Mouse (Mus musculus) heart, embryonic 13.5 days (tissue): Measurements from ENCODE around the gene Ntf5. TPM values are rescaled to one million over a fixed set of nuclear protein-coding genes. Genes with fewer than 3 reads are reported as not detected.
A peak's percentile ranks its signal among the peaks of the same experiment; 100 is the strongest.
"Not testable (repeated sequence)": the region's sequence is repeated elsewhere in the genome, so short reads cannot be mapped to it uniquely, and the experiment has no call there.

ENCODE experiments used
- ATAC-seq: fragments of 200-750 bp; cut with Nextera tagmentation; 2 replicates; pipeline ENCODE4 v1.8.0; 2017; ENCODE audit warnings: moderate TSS enrichment; ENCODE audit not compliant: insufficient number of reproducible peaks, low FRiP score, low TSS enrichment; ENCODE audit errors: extremely low read depth
- H3K27ac ChIP-seq: fragments of 300-500 bp; sonication (generic); replicated peaks from 2 replicates; pipeline ENCODE4 v1.5.1; 2015; ENCODE audit warnings: moderate library complexity, mild to moderate bottlenecking, inconsistent platforms
- H3K27me3 ChIP-seq: fragments of 300-500 bp; sonication (generic); replicated peaks from 2 replicates; pipeline ENCODE4 v1.6.1; 2015; ENCODE audit warnings: mild to moderate bottlenecking, inconsistent platforms
- H3K36me3 ChIP-seq: fragments of 300-500 bp; sonication (generic); 2 replicates; pipeline ENCODE4 v1.6.1; 2015; ENCODE audit warnings: mild to moderate bottlenecking, inconsistent platforms
- H3K4me1 ChIP-seq: fragments of 300-500 bp; sonication (generic); 2 replicates; pipeline ENCODE4 v1.6.1; 2015; ENCODE audit warnings: inconsistent platforms
- H3K4me2 ChIP-seq: fragments of 300-500 bp; sonication (generic); 2 replicates; pipeline ENCODE4 v1.6.1; 2015; ENCODE audit warnings: inconsistent platforms, mild to moderate bottlenecking, moderate library complexity
- H3K4me3 ChIP-seq: fragments of 300-500 bp; sonication (generic); 2 replicates; pipeline ENCODE4 v1.5.1; 2015; ENCODE audit warnings: moderate library complexity, mild to moderate bottlenecking, inconsistent platforms
- H3K9ac ChIP-seq: fragments of 300-500 bp; sonication (generic); 2 replicates; pipeline ENCODE4 v1.6.1; 2015; ENCODE audit warnings: inconsistent platforms, mild to moderate bottlenecking, moderate library complexity
- H3K9me3 ChIP-seq: fragments of 300-500 bp; sonication (generic); 2 replicates; pipeline ENCODE4 v1.6.1; 2016; ENCODE audit warnings: inconsistent platforms
- WGBS: fragments of 180-500 bp; shearing (Covaris S2); methylation state at CpG from one replicate; pipeline ENCODE4 v1.1.7; 2015; ENCODE audit warnings: mixed read lengths; 5-methylcytosine and 5-hydroxymethylcytosine counted together
- polyA plus RNA-seq: library from polyadenylated mRNA; unstranded; fragments of >200 nt; fragmentation: Nextera tagmentation; extraction: Ambion mirVana; gene quantifications from 2 replicates; pipeline ENCODE4 v1.2.1, GENCODE M21; 2015

The Ntf5 gene
- polyA plus RNA-seq, 1 experiment from 2014 or later: 1.8 TPM

DNA sequence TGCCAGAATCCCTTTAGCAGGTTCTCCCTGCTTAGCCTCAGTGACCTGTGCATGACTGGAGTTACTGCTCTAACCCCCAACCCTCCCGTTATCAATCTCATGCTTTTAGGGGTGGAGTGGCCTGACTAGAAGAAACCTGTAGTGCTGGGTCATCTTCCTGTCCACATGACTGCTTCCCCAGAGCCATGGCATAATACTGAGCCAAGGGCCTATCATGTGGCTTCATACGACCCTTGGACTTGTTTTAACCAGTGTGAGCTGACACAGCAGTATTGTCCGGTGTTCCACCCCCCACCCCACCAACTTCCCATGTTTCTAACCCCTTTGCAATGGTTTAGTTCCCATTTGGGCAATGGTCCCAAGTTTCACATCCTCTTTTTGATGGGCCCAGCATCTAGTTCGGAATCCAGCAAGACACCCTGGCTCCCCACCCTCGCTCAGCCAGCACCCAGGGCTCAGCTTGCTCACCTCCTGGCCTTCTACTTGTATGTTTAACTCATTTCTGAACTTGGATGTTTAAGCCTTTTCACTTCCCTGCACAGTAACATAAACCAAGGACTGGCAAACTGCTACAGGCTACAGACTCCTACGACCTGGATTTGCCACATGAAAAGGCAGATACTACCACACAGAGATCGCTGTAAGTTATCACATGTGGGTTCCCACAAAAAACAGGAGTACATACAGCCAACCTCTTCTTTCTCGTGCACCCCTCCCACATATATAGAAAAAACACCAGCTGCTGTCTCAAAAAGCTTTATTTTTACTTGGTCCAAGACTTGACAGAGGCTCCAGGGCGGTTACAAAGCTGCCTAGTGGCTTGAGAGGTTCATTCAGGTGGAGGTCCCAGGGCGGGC is 43.9 kb downstream of the Ntf5 start:
- Histone ChIP-seq H3K27ac (peak overlapping the region; percentile 96), H3K4me1 (peaks cover 47% of the 10 kb centered on the region), H3K27me3 (no peaks in the 10 kb centered on the region), H3K36me3 (peaks cover 71% of the 10 kb centered on the region), H3K4me2 (peak overlapping the region; percentile 94), H3K9me3 (no peaks in the 10 kb centered on the region), H3K9ac (peak overlapping the region; percentile 97), H3K4me3 (peak overlapping the region; percentile 93)
- ATAC-seq: no peak
- 51% methylated on average over 10 of the region's 10 CpGs for WGBS

DNA sequence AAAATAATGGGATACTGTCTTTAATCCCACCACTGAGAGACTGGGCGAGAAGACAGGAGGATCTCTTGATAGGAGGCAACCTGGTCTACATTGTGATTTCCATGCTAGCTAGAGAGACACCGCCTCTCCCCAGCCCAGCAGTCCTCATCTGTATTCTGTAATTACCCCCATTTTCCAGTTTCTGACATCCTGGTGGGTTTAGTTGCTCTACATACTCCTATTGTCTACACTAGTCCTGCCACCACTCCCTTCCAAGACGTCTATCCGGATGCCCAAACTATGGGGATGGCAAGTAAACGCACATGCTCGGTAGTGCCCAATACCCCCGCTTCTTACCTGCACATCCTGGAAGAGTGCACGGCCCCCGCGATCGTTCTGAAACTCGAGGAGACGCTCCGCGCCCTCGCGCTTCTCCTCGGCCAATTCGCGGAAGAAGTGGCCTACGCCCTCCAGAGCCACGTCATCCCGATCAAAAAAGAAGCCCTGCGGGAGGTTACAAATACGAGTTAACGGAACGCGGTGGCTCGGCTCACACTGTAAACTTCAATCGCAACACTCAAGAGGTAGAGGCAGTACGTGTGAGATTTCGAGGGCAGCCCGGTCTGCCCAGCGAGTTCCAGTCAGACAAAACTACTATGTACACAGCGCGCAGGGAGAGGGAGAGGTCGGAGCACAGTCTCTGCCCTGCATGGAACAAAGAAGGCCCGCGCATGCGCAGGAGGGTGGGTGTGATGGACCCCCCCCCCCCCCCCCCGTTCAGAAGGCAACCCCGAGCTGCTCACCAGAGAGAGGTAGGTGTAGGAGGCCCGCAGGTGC is 45.5 kb downstream of the Ntf5 start:
- Histone ChIP-seq H3K4me3 (peak overlapping the region; percentile 93), H3K27me3 (no peaks in the 10 kb centered on the region), H3K9ac (peak overlapping the region; percentile 97), H3K36me3 (peaks cover 71% of the 10 kb centered on the region), H3K27ac (peak overlapping the region; percentile 96), H3K9me3 (no peaks in the 10 kb centered on the region), H3K4me1 (peaks cover 47% of the 10 kb centered on the region), H3K4me2 (peak overlapping the region; percentile 94)
- ATAC-seq: peak; percentile 21; the same call in 1 of the 2 replicates
- WGBS: under 1% methylated on average over 43 of the region's 43 CpGs

DNA sequence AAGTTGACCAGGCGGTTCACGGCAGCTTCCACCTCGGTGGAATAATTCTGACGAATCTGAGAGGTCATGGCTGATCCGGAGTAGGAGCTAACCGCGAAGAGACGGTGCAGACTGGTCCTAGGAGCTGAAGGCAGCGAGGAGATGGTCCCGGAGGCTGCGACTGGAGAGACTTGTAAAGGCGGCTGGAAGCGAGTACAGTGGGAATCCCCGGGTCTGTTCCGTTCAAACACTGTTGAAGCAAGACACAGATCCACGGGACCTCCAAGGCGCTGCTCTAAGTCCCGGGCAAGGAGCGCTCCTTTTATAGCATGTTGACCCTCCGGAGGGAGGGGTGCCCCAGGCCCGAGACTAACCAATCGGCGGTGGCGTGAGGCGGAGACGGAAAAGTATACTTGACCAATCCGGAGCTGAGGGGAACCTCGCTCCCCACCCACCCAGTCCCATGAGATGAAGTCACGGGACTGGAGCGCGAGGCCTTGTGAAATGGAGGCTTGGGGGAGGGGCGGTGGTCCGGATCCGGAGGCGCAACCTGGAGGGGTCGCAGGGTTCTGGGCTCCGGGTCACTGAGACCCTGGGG is 46.2 kb downstream of the Ntf5 start, which contains the start of gene Ftl1:
TSS of gene Ftl1 (minus strand) at position 321 of the 577 bp plus-strand sequence.
- peak within 1 kb of the TSS; percentile 94 for H3K4me2 ChIP-seq
- peak; percentile 91 for ATAC-seq
- peak within 1 kb of the TSS; percentile 96 for H3K27ac ChIP-seq
- H3K36me3 ChIP-seq: peaks cover 71% of the 10 kb centered on the region
- peak within 1 kb of the TSS; percentile 97 for H3K9ac ChIP-seq
- WGBS: under 1% methylated on average over 32 of the region's 37 CpGs
- not testable (repeated sequence) for H3K27me3 ChIP-seq, H3K9me3 ChIP-seq
- H3K4me3 ChIP-seq: peak within 1 kb of the TSS; percentile 93
- peaks cover 47% of the 10 kb centered on the region for H3K4me1 ChIP-seq

DNA sequence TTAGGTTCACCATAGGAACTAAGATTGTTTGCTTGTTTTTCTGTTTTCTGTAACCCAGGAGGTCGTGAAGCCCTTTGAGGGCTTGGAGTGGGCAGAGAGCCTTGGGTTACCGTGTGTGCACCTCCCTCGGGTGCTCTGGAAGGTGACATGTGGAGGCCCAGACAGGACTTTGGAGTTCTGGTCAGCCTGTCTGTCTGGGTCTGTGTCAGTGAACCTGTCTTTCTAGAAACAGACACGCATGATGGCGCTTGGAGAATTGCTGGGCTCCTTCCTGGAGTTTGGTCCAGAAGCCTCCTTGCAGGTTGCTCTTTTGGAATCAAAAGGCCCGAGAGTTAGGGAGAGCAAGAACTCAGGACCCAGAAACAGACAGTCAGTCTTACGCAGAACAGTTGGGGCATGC is 46.9 kb downstream of the Ntf5 start:
- Histone ChIP-seq H3K36me3 (peaks cover 71% of the 10 kb centered on the region), H3K4me1 (peaks cover 53% of the 10 kb centered on the region), H3K4me3 (peak overlapping the region; percentile 93), H3K27me3 (no peaks in the 10 kb centered on the region), H3K27ac (peak overlapping the region; percentile 96), H3K9ac (peak overlapping the region; percentile 80), H3K9me3 (no peaks in the 10 kb centered on the region), H3K4me2 (peak overlapping the region; percentile 69)
- WGBS: 55% methylated on average over 7 of the region's 7 CpGs
- ATAC-seq: no peak

DNA sequence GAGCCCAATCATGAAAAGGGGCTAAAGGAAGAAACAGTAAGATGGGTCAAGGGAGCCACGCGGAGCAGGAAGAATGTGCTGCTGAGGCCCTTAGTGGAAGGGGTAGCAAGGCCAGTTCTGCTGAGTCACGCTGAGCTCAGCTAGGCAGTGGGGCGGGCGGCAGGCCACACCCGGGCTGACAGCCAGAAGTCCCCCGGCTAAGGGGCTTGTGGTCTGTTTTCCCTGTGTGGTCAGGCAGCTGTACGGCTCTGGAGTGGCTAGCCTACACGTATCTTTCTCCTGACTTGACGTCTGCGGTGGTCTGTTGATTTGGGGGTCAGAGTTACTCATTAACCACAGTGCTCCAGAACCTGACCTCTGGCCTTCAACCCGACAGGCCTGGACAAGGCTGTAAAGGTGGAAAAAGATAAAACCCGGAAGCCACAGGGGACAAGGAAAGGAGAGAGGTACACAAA is 47.4 kb downstream of the Ntf5 start:
- peaks cover 68% of the 10 kb centered on the region for H3K36me3 ChIP-seq
- peak overlapping the region; percentile 93 for H3K4me3 ChIP-seq
- H3K27ac ChIP-seq: peak overlapping the region; percentile 96
- no peaks in the 10 kb centered on the region for H3K27me3 ChIP-seq
- WGBS: 5% methylated on average over 13 of the region's 13 CpGs
- peak overlapping the region; percentile 80 for H3K9ac ChIP-seq
- peak overlapping the region; percentile 69 for H3K4me2 ChIP-seq
- ATAC-seq: peak; percentile 63; the same call in 1 of the 2 replicates
- H3K9me3 ChIP-seq: no peaks in the 10 kb centered on the region
- H3K4me1 ChIP-seq: peaks cover 58% of the 10 kb centered on the region

DNA sequence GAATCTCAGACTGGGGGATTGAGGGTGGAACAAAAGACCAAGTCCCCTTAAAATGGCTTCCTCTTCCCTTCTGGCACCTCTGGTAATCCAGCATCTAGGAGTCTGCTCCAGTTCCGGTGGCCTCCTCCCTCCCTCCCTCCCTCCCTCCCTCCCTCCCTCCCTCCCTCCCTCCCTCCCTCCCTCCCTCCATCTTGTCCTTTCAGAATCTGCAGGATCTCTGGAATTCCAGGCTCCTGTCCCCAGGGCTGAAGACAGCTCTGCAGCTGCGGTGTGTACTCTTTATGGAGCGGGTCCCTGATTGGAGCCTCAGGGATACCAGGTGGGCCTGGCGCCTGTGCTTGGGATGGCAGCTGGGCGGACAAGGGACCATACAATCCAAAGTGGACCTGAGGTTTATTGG is 47.8 kb downstream of the Ntf5 start:
- peak overlapping the region; percentile 80 for H3K9ac ChIP-seq
- 50% methylated on average over 5 of the region's 5 CpGs for WGBS

DNA sequence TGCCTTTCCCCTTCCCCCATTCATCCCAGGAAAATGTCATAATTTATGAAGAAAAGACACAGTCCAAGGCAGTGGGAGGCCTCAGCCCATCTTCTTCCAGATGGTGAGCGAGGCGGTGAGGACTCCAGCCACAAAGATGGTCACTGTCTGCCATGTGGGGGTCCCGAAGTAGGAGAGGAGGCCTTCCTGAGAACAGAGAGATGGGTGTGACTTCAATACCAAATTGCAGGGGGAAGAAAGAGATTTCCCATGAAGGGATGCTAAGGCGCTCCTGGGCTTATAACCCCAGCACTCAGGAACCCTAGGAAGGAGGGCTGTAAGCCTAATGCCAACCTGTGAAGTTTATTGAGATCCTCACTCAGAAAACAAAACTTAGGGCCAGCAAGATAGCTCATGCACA is 48.3 kb downstream of the Ntf5 start:
- H3K9ac ChIP-seq: peak overlapping the region; percentile 50; the same call in 1 of the 2 replicates
- peak overlapping the region; percentile 96 for H3K27ac ChIP-seq

More for the DNA sequence above, 47.8 kb downstream of the Ntf5 start:
- H3K4me2 ChIP-seq: peak overlapping the region; percentile 69
- peaks cover 64% of the 10 kb centered on the region for H3K36me3 ChIP-seq
- peaks cover 57% of the 10 kb centered on the region for H3K4me1 ChIP-seq
- H3K27ac ChIP-seq: peak overlapping the region; percentile 96
- no peak for ATAC-seq
- H3K9me3 ChIP-seq: no peaks in the 10 kb centered on the region
- H3K4me3 ChIP-seq: peak overlapping the region; percentile 93
- H3K27me3 ChIP-seq: no peaks in the 10 kb centered on the region

DNA sequence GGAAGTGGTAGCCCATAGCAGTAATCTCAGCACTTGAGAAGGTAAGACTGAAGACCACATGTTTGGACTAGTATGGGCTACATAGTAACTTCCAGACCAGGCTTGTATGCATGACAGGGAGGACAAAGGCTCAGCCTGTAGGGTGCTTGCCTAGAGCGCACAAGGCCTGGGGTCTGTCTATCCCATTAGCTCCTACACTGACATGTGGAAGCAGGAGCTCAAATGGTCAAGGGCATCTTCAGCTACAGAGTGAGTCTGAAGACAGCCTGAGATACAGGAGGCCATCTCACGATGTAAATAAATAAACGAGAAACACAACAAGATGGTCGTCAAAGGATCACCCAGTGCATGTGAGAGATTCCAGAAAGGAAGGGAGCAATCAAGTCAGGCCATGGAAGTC is 48.8 kb downstream of the Ntf5 start:
- peaks cover 57% of the 10 kb centered on the region for H3K36me3 ChIP-seq
- H3K4me1 ChIP-seq: peaks cover 51% of the 10 kb centered on the region
- 78% methylated on average over 4 of the region's 4 CpGs for WGBS

More for the DNA sequence above, 48.3 kb downstream of the Ntf5 start:
- Histone ChIP-seq H3K36me3 (peaks cover 62% of the 10 kb centered on the region), H3K4me1 (peaks cover 53% of the 10 kb centered on the region), H3K27me3 (no peaks in the 10 kb centered on the region), H3K4me3 (peak overlapping the region; percentile 25), H3K9me3 (no peaks in the 10 kb centered on the region), H3K4me2 (peak overlapping the region; percentile 69)
- no peak for ATAC-seq
- 84% methylated on average over 4 of the region's 4 CpGs for WGBS

DNA sequence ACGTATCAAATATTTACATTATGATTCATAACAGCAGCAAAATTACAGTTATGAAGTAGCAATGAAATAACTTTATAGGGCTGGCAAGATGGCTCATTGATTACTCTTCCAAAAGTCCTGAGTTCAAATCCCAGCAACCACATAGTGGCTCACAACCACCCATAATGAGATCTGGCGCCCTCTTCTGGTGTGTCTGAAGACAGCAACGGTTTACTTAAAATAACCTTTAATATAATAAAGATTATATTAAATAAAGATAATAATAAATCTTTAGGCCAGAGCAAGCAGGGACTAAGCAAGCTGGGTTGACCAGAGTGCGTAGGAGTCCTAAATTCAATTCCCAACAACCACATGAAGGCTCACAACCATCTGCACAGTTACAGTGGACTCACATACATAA is 49.4 kb downstream of the Ntf5 start:
- not testable (repeated sequence) for ATAC-seq, H3K4me2 ChIP-seq, H3K27ac ChIP-seq, H3K9ac ChIP-seq, H3K9me3 ChIP-seq, H3K27me3 ChIP-seq, H3K4me3 ChIP-seq
- peaks cover 51% of the 10 kb centered on the region for H3K36me3 ChIP-seq
- WGBS: 80% methylated on average over 4 of the region's 4 CpGs
- peaks cover 46% of the 10 kb centered on the region for H3K4me1 ChIP-seq

More for the DNA sequence above, 48.8 kb downstream of the Ntf5 start:
- no peaks in the 10 kb centered on the region for H3K9me3 ChIP-seq
- H3K27me3 ChIP-seq: no peaks in the 10 kb centered on the region
- H3K4me2 ChIP-seq: peak overlapping the region; percentile 69
- H3K4me3 ChIP-seq: no peak overlapping the region
- no peak for ATAC-seq
- H3K27ac ChIP-seq: no peak overlapping the region
- no peak overlapping the region for H3K9ac ChIP-seq

DNA sequence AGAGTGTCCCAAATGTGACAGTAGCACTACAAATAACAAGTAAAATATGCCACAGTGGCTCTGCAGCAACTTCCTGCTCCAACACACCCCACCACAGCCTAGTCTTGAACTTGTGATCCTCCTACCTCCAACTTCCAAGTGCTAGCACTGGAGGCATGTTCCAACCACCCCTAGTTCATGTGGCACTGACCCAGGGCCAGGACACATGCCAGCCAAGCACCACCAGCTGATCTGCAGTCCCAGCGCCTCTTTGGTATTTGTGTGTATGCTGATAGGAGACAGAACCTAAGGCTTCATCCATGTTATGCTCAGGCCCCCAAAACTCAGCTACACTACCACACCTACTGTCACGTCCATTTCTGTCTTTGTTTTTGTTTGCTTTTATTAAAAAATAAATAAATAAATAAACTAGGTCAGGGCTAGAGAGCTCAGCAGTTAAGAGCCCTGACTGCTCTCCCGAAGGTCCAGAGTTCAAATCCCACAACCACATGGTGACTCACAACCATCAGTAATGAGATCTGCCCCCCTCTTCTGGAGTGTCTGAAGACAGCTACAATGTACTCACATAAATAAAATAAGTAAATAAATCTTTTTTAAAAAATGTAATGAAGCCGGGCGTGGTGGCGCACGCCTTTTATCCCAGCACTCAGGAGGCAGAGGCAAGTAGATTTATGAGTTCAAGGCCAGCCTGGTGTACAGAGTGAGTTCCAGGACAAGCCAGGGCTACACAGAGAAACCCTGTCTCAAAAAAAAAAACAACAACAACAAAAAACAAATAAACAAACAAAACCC is 50.7 kb downstream of the Ntf5 start:
- no peak for ATAC-seq
- WGBS: 93% methylated on average over 7 of the region's 7 CpGs

More for the DNA sequence above, 50.7 kb downstream of the Ntf5 start:
- Histone ChIP-seq H3K9ac (no peak overlapping the region), H3K27ac (no peak overlapping the region), H3K4me1 (peaks cover 39% of the 10 kb centered on the region), H3K9me3 (no peaks in the 10 kb centered on the region), H3K4me2 (no peak overlapping the region), H3K36me3 (peaks cover 42% of the 10 kb centered on the region), H3K27me3 (no peaks in the 10 kb centered on the region), H3K4me3 (no peak overlapping the region)
